Mouse (Mus musculus) midbrain, embryonic 16.5 days (tissue): Measurements from ENCODE around the gene Ankfn1. TPM values are rescaled to one million over a fixed set of nuclear protein-coding genes. Genes with fewer than 3 reads are reported as not detected.

Source experiments
- ATAC-seq: fragments of 200-750 bp; cut with Nextera tagmentation; 2 replicates; pipeline ENCODE4 v1.8.0; 2017; ENCODE audit warnings: moderate TSS enrichment
- H3K27ac ChIP-seq: fragments of 300-500 bp; sonication (generic); 2 replicates; pipeline ENCODE4 v1.5.1; 2014; ENCODE audit warnings: mild to moderate bottlenecking, low read length, mixed read lengths
- H3K27me3 ChIP-seq: fragments of 300-500 bp; sonication (generic); 2 replicates; pipeline ENCODE4 v1.6.1; 2014; ENCODE audit warnings: low read depth, low read length, mixed read lengths; ENCODE audit not compliant: control insufficient read depth, insufficient read depth
- H3K36me3 ChIP-seq: fragments of 300-500 bp; sonication (generic); 2 replicates; pipeline ENCODE4 v1.6.1; 2014; ENCODE audit warnings: mild to moderate bottlenecking, low read length, moderate library complexity, mixed read lengths; ENCODE audit not compliant: control insufficient read depth, insufficient read depth
- H3K4me1 ChIP-seq: fragments of 300-500 bp; sonication (generic); 2 replicates; pipeline ENCODE4 v1.6.1; 2014; ENCODE audit warnings: mild to moderate bottlenecking, low read length, mixed read lengths; ENCODE audit not compliant: control insufficient read depth, insufficient read depth
- H3K4me2 ChIP-seq: fragments of 300-500 bp; sonication (generic); 2 replicates; pipeline ENCODE4 v1.6.1; 2014; ENCODE audit warnings: mild to moderate bottlenecking, low read length, mixed read lengths
- H3K4me3 ChIP-seq: fragments of 300-500 bp; sonication (generic); 2 replicates; pipeline ENCODE4 v1.5.1; 2014; ENCODE audit warnings: low read depth, mild to moderate bottlenecking, low read length, moderate library complexity, mixed read lengths
- H3K9ac ChIP-seq: fragments of 300-500 bp; sonication (generic); 2 replicates; pipeline ENCODE4 v1.6.1; 2014; ENCODE audit warnings: low read depth, low read length, mixed read lengths
- H3K9me3 ChIP-seq: fragments of 300-500 bp; sonication (generic); replicated peaks from 2 replicates; pipeline ENCODE4 v1.6.1; 2014; ENCODE audit warnings: mild to moderate bottlenecking, low read length, mixed read lengths; ENCODE audit not compliant: control insufficient read depth, poor library complexity, severe bottlenecking
- WGBS: fragments of 180-500 bp; shearing (Covaris S2); extraction: QIAGEN DNeasy Blood & Tissue Kit; methylation state at CpG from one replicate; pipeline ENCODE4 v1.1.7; 2014; 5-methylcytosine and 5-hydroxymethylcytosine counted together
- polyA plus RNA-seq: library from polyadenylated mRNA; unstranded; fragments of >200 nt; fragmentation: Nextera tagmentation; extraction: Ambion mirVana; gene quantifications from 2 replicates; pipeline ENCODE4 v1.2.1, GENCODE M21; 2015

The Ankfn1 gene
- polyA plus RNA-seq, 1 experiment from 2014 or later: 8.1 TPM

DNA sequence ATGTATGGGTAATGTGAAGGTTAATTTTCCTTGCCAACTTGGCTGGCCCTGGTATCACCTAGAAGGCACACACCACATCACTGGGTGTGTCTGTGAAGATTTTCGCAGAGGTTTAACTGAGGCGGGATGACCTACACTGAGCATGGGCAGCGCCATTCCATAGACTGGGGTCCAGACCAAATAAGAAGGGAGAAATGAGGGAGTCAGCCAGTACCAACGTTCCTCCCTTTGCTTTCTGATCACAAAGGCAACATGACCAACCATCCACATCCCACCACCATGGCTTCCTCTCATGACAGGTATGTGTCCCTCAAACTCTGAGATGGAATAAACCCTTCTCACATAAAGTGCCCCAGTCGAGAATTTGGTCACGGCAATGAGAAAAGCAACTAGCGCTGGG is 68.9 kb downstream of the Ankfn1 start:
- Histone ChIP-seq H3K27me3 (no peaks in the 10 kb centered on the region), H3K27ac (no peak overlapping the region), H3K4me3 (no peak overlapping the region), H3K4me2 (no peak overlapping the region), H3K9me3 (no peaks in the 10 kb centered on the region), H3K36me3 (no peaks in the 10 kb centered on the region), H3K9ac (no peak overlapping the region), H3K4me1 (no peaks in the 10 kb centered on the region)
- WGBS: 92% methylated on average over 7 of the region's 7 CpGs
- no peak for ATAC-seq

DNA sequence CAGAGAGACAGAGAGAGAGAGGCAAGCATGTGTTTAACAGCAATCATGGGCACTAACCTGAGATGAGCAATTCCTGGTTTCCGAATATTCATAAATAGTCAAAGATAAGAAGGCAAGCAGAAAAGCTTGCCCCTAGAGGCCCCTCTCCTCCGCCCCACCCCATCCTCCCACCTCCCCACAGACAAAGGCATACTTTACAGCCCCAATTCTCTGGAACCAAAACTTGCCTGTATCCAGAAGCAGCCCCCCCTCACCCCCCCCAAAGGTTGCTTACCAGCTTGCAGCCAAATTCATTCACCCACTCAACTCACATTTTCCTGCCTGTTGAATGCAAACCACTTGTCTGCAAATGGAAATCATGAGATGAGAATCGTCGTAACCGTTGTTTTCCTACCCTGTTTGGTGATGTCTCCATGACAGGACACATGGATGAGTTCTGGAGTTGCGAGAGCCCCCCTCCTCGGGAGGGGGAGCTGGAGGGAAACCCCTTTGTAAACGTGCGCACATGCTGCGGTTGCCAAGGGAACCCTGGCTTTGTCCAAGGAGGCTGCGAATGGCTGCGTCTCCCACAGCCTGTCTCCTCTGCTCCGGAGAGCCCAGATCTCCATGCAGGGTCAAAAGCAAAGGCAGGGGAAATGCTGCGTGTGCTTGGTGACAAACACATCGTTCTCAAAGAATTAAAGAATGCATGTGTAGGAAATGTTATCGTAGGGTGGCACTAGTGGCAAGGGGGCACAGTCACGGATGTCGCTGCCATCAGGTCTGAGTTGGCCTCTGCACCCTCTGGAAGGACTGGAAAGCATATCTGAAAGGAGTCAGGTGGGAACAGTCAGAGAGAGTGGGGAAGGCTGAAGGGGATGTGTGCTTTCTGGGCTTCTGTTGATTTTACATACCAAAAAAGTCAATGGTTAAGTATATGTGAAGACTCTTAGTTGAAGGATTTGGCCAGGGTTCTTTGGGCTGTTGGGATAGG is 80.7 kb downstream of the Ankfn1 start:
- H3K27ac ChIP-seq: peak overlapping the region; percentile 62; the same call in 1 of the 2 replicates
- H3K36me3 ChIP-seq: no peaks in the 10 kb centered on the region
- peak overlapping the region; percentile 60 for H3K4me2 ChIP-seq
- 13% methylated on average over 18 of the region's 18 CpGs for WGBS
- H3K9me3 ChIP-seq: no peaks in the 10 kb centered on the region
- H3K9ac ChIP-seq: peak overlapping the region; percentile 57
- H3K4me3 ChIP-seq: peak overlapping the region; percentile 34
- ATAC-seq: peak; percentile 92
- H3K27me3 ChIP-seq: no peaks in the 10 kb centered on the region
- H3K4me1 ChIP-seq: peaks cover 12% of the 10 kb centered on the region

DNA sequence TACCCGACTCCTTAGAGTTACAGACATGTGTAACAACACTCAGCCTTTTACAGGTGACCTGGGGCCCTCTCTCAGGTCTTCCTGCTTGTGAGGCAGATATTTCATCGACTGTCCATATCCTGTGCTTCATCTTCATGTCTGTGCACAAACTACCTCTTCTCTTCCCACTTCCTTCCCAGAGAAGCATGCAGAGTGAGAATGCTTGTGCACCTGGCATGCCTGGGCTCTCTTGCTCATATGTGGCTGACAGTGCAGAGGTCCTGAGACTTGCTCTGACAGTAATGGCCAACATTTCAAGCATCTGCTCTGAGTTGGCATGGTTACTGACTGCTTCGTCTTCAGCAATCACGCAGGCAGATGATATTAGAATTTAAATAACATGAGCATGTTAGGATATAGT is 83.8 kb downstream of the Ankfn1 start:
- no peaks in the 10 kb centered on the region for H3K36me3 ChIP-seq
- peaks cover 12% of the 10 kb centered on the region for H3K4me1 ChIP-seq
- WGBS: 82% methylated on average over 4 of the region's 4 CpGs
- no peak overlapping the region for H3K4me3 ChIP-seq
- H3K27ac ChIP-seq: no peak overlapping the region
- no peaks in the 10 kb centered on the region for H3K27me3 ChIP-seq
- ATAC-seq: no peak
- H3K4me2 ChIP-seq: no peak overlapping the region
- no peak overlapping the region for H3K9ac ChIP-seq
- no peaks in the 10 kb centered on the region for H3K9me3 ChIP-seq

DNA sequence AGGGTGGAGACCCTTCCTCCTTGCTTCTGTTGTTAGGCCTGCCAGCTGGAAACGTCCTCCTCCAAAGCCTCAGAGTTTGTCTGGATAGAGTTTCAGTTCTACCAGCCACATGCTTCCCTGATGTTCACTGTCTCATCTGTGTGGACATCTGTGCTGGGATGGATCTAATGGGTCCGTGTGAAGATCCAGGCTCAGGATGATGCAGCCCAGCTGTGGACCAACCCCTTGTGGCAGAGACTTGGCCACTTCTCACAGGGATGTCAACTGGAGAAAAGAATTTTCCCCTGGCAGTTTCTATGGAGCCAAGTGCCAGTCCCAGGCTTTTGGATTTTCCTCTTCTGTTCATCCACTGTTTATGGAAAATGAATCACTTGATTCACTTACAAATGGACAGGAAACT is 100.5 kb downstream of the Ankfn1 start:
- Histone ChIP-seq H3K36me3 (no peaks in the 10 kb centered on the region), H3K9ac (no peak overlapping the region), H3K4me3 (no peak overlapping the region), H3K4me1 (no peaks in the 10 kb centered on the region), H3K4me2 (no peak overlapping the region), H3K9me3 (no peaks in the 10 kb centered on the region), H3K27me3 (no peaks in the 10 kb centered on the region), H3K27ac (no peak overlapping the region)
- WGBS: 78% methylated on average over 2 of the region's 2 CpGs
- ATAC-seq: no peak

DNA sequence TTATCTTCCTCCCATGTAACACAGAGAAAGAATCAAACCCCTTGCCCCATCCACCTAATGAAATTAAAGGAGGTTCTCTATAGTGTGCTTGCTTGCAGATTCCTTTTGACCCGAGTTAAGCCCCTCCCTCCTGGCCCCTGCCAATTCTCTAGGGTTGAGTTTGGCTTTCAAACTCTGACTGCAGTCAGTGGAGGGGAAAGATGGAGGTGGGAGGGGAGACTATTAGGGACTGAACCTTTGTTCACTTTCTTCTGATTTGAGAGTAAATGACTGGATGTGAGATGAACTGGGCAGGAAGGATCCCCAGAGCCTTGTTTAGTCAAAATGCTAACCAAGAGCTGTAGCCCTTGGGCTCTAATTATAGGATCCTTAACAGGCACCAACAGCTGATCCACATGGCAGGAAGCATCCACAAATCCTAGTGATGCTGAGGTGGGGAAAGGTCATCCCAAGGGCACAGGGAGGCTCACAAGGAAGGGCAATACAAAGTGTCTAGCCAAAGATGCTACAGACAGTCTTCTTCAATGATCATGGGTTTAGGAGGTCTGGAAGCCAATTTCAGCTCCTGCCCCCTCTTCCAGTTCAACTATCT is 103.4 kb downstream of the Ankfn1 start:
- Histone ChIP-seq H3K27ac (no peak overlapping the region), H3K27me3 (no peaks in the 10 kb centered on the region), H3K9ac (no peak overlapping the region), H3K4me2 (no peak overlapping the region), H3K9me3 (no peaks in the 10 kb centered on the region), H3K4me3 (no peak overlapping the region), H3K4me1 (no peaks in the 10 kb centered on the region), H3K36me3 (no peaks in the 10 kb centered on the region)
- 0 out of 2 replicates have a peak, but pooled peaks have one; percentile 14 for ATAC-seq
- 6% methylated on average over 1 of the region's 1 CpGs for WGBS

DNA sequence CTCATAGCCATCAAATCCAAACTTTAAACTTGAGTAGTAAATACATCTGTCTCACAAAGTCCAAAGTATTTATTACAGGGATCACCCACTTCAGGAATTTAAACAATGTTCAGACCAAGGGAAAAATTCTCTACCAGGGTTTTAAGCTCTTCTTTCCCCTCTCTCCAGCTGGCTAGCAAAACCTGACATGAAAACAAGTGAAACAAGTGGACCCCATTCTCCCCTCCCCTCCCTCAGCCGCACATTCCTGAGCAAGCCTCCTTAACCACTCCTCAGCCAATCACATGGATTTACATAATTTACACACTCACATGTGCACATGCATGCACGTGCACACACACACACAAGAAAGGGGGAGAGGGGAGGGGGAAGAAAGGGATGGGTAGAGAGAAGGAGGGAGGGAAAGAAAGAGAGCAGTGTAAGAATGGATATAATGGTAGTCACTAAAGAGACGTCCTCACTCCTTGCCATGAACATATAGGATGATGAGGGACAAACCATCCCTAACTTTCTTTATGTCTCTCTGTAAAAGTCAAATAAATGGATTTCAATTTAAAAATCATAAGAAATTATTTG is 104.9 kb downstream of the Ankfn1 start:
- 41% methylated on average over 3 of the region's 3 CpGs for WGBS
- no peaks in the 10 kb centered on the region for H3K36me3 ChIP-seq
- no peaks in the 10 kb centered on the region for H3K9me3 ChIP-seq
- no peak overlapping the region for H3K4me2 ChIP-seq
- no peak overlapping the region for H3K9ac ChIP-seq
- no peak overlapping the region for H3K27ac ChIP-seq
- ATAC-seq: no peak
- no peak overlapping the region for H3K4me3 ChIP-seq
- H3K27me3 ChIP-seq: no peaks in the 10 kb centered on the region
- no peaks in the 10 kb centered on the region for H3K4me1 ChIP-seq

DNA sequence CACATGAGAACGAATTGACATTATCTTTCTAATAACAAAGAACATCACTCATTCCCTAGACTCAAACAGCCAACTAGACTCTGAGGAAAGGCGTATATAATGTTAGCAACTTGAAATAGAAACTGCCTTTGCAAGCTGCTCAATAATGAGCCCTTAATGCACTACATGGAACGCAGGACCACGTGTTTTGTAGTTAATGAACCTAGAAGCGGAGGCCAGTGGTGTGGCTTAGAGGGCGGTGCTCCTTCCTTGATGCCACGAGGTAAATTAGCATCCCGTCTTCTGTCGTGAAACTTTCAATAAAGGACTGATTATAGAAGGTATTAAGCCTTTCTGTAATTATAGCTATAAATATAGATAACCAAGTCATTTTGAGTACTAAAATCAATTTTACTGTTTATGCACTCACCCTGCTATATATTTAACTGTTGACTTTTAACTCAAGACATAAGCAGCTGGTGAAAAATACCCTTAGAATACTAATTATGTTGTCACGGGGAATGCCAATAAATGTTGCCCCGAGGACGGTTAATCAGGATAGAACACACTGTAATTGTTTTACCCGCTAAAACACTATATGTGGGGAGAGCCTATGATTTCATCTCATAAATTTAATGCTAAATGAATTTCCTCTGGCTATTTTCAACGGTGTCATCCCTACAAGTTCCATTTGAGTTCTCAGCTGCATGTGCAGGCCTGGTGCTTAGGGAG is 112.1 kb downstream of the Ankfn1 start:
- no peaks in the 10 kb centered on the region for H3K36me3 ChIP-seq
- 60% methylated on average over 14 of the region's 14 CpGs for WGBS
- peaks cover 5% of the 10 kb centered on the region for H3K4me1 ChIP-seq
- no peaks in the 10 kb centered on the region for H3K9me3 ChIP-seq
- H3K27me3 ChIP-seq: no peaks in the 10 kb centered on the region
- H3K27ac ChIP-seq: no peak overlapping the region
- H3K4me2 ChIP-seq: no peak overlapping the region
- H3K9ac ChIP-seq: no peak overlapping the region
- no peak for ATAC-seq
- no peak overlapping the region for H3K4me3 ChIP-seq

DNA sequence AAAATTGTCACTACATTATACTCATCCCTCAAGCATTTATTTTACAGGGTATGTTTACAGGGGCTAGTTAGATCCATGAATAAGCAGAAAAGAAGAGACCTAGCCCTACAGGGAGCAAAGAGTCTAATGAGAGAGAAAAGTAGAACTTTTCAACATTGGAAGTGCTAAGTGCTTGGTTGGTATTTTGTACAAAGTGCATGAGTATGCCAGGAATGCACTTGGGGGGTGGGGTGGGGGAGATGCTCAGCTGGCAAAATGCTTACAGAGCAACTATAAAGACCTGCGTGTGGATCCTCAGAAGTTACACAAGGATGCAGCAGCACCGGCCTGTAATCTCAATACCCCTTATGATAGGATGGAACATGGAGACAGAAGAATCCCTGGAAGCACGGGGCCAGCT is 118.4 kb downstream of the Ankfn1 start:
- H3K9ac ChIP-seq: no peak overlapping the region
- no peak overlapping the region for H3K4me3 ChIP-seq
- H3K4me1 ChIP-seq: no peaks in the 10 kb centered on the region
- 89% methylated on average over 3 of the region's 3 CpGs for WGBS
- no peak overlapping the region for H3K27ac ChIP-seq
- H3K9me3 ChIP-seq: no peaks in the 10 kb centered on the region
- H3K4me2 ChIP-seq: no peak overlapping the region
- no peaks in the 10 kb centered on the region for H3K36me3 ChIP-seq
- H3K27me3 ChIP-seq: no peaks in the 10 kb centered on the region
- no peak for ATAC-seq
